Mouse (Mus musculus): ENCODE results near the gene Elf1. TPM values are rescaled to one million over a fixed set of nuclear protein-coding genes. Genes with fewer than 3 reads are reported as not detected.

The Elf1 gene
- polyA plus RNA-seq, 1 experiment = 15.4 TPM

DNA sequence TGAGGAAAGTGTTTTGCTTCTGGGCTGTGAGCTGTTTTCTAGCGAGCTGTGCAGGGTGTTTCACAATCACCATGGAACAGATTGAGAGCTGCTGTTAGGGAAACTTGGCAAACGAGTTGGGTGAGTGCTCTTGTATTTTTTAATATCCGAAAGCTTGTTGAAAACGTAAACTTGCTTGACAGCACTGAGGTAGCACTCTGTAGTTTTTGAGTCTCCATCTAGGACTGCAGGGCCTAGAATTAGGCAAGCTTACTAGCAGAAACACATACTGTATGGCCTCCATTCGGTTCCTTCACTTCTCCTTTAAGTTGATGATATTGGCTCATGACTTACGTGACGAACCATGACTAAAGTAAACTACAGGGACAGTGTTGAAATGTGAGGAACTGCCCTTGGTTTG lies 68.3 kb downstream of the Elf1 start:
- TF ChIP-seq POLR2A (IDR thresholded peaks at IDR 0.05; ENCODE audit: low read depth, low read length) (no peak), CTCF (conservative IDR thresholded peaks at IDR 0.05; ENCODE audit: insufficient read depth, insufficient read length, low read depth, low read length) (no peak)
- no peaks in the 10 kb centered on the region for H3K36me3 ChIP-seq (ENCODE audit: control insufficient read depth, insufficient read depth, low read length)
- 51% methylated on average over 7 of the region's 7 CpGs for WGBS
- no peaks in the 10 kb centered on the region for H3K27me3 ChIP-seq (replicated peaks; ENCODE audit: control insufficient read depth, insufficient read depth, low read length)
- H3K4me3 ChIP-seq (ENCODE audit: insufficient read depth, low read depth, low read length) = no peak overlapping the region
- peak overlapping the region; percentile 71 for H3K27ac ChIP-seq (ENCODE audit: insufficient read depth, low read depth, low read length)
- H3K4me1 ChIP-seq (ENCODE audit: control insufficient read depth, insufficient read depth, low read length) = peaks cover 3% of the 10 kb centered on the region; the same call in 1 of the 2 replicates
- peak; percentile 53 for DNase-seq

DNA sequence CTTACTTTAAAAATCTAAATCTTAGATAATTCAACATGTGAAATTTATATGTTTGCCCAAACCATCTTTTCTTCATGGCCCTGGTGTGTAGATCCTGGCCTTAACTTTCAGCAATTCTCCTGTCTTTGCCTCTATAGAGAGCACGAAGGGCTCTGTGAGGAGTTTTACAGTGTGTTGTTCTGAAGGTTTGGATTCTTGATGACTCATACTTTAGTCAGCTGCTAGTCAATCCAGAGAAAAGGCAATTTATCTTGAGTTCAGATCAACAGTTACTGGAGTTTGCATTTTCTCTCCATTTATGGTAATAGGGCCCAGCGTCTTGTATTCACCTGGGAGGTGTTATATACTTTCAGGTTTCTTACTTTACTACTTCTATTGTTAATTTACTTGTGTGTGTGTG lies 70.9 kb downstream of the Elf1 start:
- Histone ChIP-seq H3K36me3 (ENCODE audit: control insufficient read depth, insufficient read depth, low read length) (no peaks in the 10 kb centered on the region), H3K4me1 (ENCODE audit: control insufficient read depth, insufficient read depth, low read length) (peaks cover 3% of the 10 kb centered on the region; the same call in 1 of the 2 replicates), H3K27ac (ENCODE audit: insufficient read depth, low read depth, low read length) (no peak overlapping the region), H3K4me3 (ENCODE audit: insufficient read depth, low read depth, low read length) (no peak overlapping the region), H3K27me3 (replicated peaks; ENCODE audit: control insufficient read depth, insufficient read depth, low read length) (no peaks in the 10 kb centered on the region)
- 68% methylated on average over 2 of the region's 2 CpGs for WGBS
- TF ChIP-seq POLR2A (IDR thresholded peaks at IDR 0.05; ENCODE audit: low read depth, low read length) = no peak
- TF ChIP-seq CTCF (conservative IDR thresholded peaks at IDR 0.05; ENCODE audit: insufficient read depth, insufficient read length, low read depth, low read length) = no peak
- no peak for DNase-seq

DNA sequence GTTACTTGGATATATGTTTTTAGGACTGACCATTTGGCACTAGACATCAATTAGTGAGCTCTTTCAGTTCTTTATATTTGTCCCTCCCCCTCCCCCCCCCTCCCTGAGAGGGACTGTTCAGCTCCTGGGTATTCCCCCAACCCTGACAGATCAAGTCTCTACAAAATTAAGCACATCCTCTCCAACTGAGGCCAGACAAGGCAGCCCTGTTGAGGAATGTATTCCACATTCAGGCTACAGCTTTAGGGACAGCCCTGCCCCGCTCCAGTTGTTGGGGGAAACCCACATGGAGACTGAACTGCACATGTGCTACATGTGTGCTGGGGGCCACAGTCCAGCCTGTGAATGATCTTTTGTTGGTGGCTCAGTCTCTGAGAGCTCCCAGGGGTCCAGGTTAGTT lies 71.9 kb downstream of the Elf1 start:
- TF ChIP-seq POLR2A (IDR thresholded peaks at IDR 0.05; ENCODE audit: low read depth, low read length) (no peak), CTCF (conservative IDR thresholded peaks at IDR 0.05; ENCODE audit: insufficient read depth, insufficient read length, low read depth, low read length) (no peak)

DNA sequence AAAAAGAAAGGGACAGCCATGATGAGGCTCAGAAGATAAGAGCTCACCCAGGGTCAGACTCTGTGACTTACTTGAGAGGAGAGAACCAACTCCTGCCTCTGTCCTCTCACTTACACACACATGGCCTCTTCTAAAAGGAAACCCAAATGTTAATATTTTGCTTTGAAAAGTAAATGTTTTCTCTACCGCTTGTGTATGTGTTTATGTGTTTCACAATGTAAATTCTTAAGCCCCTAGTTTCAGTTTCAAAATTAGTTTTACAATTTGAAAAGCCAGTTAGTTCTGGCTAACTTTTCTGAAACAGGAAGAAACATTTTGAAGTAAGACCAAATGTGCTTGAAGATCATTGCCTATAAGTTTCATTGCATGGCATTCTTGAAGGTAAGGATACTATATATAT lies 76.8 kb downstream of the Elf1 start:
- Histone ChIP-seq H3K36me3 (ENCODE audit: control insufficient read depth, insufficient read depth, low read length) (peaks cover 4% of the 10 kb centered on the region), H3K4me3 (ENCODE audit: insufficient read depth, low read depth, low read length) (no peak overlapping the region), H3K27ac (ENCODE audit: insufficient read depth, low read depth, low read length) (no peak overlapping the region), H3K4me1 (ENCODE audit: control insufficient read depth, insufficient read depth, low read length) (peaks cover 6% of the 10 kb centered on the region; the same call in 1 of the 2 replicates), H3K27me3 (replicated peaks; ENCODE audit: control insufficient read depth, insufficient read depth, low read length) (no peaks in the 10 kb centered on the region)
- TF ChIP-seq CTCF (conservative IDR thresholded peaks at IDR 0.05; ENCODE audit: insufficient read depth, insufficient read length, low read depth, low read length) (no peak), POLR2A (IDR thresholded peaks at IDR 0.05; ENCODE audit: low read depth, low read length) (no peak)
- DNase-seq = no peak
- WGBS = 65% methylated on average over 1 of the region's 1 CpGs

More for the DNA sequence above, 71.9 kb downstream of the Elf1 start:
- Histone ChIP-seq H3K27me3 (replicated peaks; ENCODE audit: control insufficient read depth, insufficient read depth, low read length) (no peaks in the 10 kb centered on the region), H3K4me1 (ENCODE audit: control insufficient read depth, insufficient read depth, low read length) (peaks cover 5% of the 10 kb centered on the region; the same call in 1 of the 2 replicates), H3K36me3 (ENCODE audit: control insufficient read depth, insufficient read depth, low read length) (no peaks in the 10 kb centered on the region), H3K4me3 (ENCODE audit: insufficient read depth, low read depth, low read length) (no peak overlapping the region), H3K27ac (ENCODE audit: insufficient read depth, low read depth, low read length) (no peak overlapping the region)
- DNase-seq = no peak
- WGBS = 100% methylated on average over 1 of the region's 1 CpGs

DNA sequence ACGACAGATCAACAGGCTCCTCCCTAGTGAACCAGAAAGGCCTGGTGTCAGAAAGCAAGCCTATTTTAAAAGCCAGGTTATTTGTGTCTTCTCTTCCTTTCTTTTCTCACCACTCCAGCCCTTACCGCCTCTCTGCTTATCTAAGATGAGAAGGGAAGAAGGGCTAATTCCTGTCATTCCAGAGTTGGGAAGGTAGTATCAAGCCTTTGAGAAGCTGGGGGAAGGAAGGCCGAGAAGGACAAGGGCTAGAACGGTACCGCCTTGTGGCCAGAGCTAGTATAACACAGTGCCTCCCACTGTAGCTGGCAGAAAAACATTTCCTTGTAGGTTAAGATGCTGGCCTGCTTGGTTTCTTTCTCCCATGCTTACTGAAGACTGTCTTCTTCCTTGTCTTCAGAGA lies 81.8 kb downstream of the Elf1 start:
- H3K27me3 ChIP-seq (replicated peaks; ENCODE audit: control insufficient read depth, insufficient read depth, low read length) = no peaks in the 10 kb centered on the region
- TF ChIP-seq POLR2A (IDR thresholded peaks at IDR 0.05; ENCODE audit: low read depth, low read length) (no peak), CTCF (conservative IDR thresholded peaks at IDR 0.05; ENCODE audit: insufficient read depth, insufficient read length, low read depth, low read length) (peak; percentile 86)
- peaks cover 4% of the 10 kb centered on the region; the same call in 1 of the 2 replicates for H3K4me1 ChIP-seq (ENCODE audit: control insufficient read depth, insufficient read depth, low read length)
- no peak overlapping the region for H3K4me3 ChIP-seq (ENCODE audit: insufficient read depth, low read depth, low read length)
- peaks cover 9% of the 10 kb centered on the region for H3K36me3 ChIP-seq (ENCODE audit: control insufficient read depth, insufficient read depth, low read length)
- H3K27ac ChIP-seq (ENCODE audit: insufficient read depth, low read depth, low read length) = peak overlapping the region; percentile 36
- peak; percentile 75 for DNase-seq
- 9% methylated on average over 5 of the region's 5 CpGs for WGBS

DNA sequence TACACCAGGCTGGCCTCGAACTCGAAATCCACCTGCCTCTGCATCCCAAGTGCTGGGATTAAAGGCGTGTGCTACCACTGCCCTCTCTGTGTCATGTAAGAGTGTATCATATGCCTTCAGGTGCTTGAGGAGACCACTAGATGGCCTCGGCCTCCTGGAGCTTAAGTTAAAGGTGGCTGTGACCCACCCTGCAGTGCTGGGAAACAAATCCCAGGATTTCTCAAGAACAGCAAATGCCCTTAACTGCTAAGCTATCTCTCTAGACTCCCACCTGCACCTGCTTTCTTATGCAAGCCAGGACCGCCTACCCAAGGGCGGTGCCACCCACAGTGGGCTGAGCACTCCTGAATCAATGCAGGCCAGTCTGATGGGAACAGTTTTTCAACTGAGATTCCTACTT lies 83.8 kb downstream of the Elf1 start:
- no peak for DNase-seq
- H3K4me3 ChIP-seq (ENCODE audit: insufficient read depth, low read depth, low read length) = no peak overlapping the region

DNA sequence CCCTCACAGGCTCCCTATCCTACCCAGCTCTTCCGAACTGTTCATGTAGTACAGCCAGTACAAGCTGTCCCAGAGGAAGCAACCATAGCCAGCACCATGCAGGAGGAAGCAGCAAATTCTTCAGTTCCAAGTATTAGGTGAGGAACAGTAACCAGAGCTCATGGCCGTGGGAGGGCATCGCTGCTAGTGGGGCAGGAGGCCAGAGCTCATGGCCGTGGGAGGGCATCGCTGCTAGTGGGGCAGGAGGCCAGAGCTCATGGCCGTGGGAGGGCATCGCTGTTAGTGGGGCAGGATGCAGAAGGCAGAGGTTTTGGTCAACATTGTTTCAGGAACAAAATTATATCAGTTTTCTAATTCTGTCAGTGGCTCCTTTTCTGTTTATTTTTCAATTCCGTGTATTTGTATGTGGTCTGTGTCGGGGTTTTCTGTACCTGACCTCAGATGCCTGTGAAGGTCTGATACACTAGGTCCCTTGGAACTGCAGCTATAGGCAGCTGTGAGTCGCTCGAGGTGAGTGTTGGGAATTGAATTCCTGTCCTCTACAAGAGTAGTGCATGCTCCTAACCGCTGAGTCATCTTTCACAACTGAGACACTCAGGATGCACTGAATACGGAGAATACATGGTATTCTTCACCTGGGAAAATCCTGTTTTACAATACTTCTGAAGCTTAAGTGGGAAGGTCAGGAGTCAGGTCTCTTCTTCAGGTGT lies 92.6 kb downstream of the Elf1 start:
- Histone ChIP-seq H3K27ac (ENCODE audit: insufficient read depth, low read depth, low read length) (no peak overlapping the region), H3K27me3 (replicated peaks; ENCODE audit: control insufficient read depth, insufficient read depth, low read length) (no peaks in the 10 kb centered on the region), H3K36me3 (ENCODE audit: control insufficient read depth, insufficient read depth, low read length) (peaks cover 7% of the 10 kb centered on the region), H3K4me1 (ENCODE audit: control insufficient read depth, insufficient read depth, low read length) (no peaks in the 10 kb centered on the region), H3K4me3 (ENCODE audit: insufficient read depth, low read depth, low read length) (no peak overlapping the region)
- TF ChIP-seq POLR2A (IDR thresholded peaks at IDR 0.05; ENCODE audit: low read depth, low read length) (no peak), CTCF (conservative IDR thresholded peaks at IDR 0.05; ENCODE audit: insufficient read depth, insufficient read length, low read depth, low read length) (no peak)
- WGBS = 78% methylated on average over 13 of the region's 13 CpGs
- DNase-seq = no peak

More for the DNA sequence above, 83.8 kb downstream of the Elf1 start:
- H3K4me1 ChIP-seq (ENCODE audit: control insufficient read depth, insufficient read depth, low read length) = peaks cover 4% of the 10 kb centered on the region; the same call in 1 of the 2 replicates
- no peak for TF ChIP-seq POLR2A (IDR thresholded peaks at IDR 0.05; ENCODE audit: low read depth, low read length)
- peak; percentile 40 for TF ChIP-seq CTCF (conservative IDR thresholded peaks at IDR 0.05; ENCODE audit: insufficient read depth, insufficient read length, low read depth, low read length)
- WGBS = 83% methylated on average over 6 of the region's 6 CpGs
- peaks cover 13% of the 10 kb centered on the region for H3K36me3 ChIP-seq (ENCODE audit: control insufficient read depth, insufficient read depth, low read length)
- H3K27me3 ChIP-seq (replicated peaks; ENCODE audit: control insufficient read depth, insufficient read depth, low read length) = no peaks in the 10 kb centered on the region
- no peak overlapping the region for H3K27ac ChIP-seq (ENCODE audit: insufficient read depth, low read depth, low read length)
